Mouse (Mus musculus): ENCODE measurements around the gene Tnnt3. TPM values are rescaled to one million over a fixed set of nuclear protein-coding genes. Genes with fewer than 3 reads are reported as not detected.

Tnnt3 gene
- polyA plus RNA-seq, 1 experiment: 0.39 TPM

GRCm38 (mm10) chr7:142514048-142514447, 15.4 kb downstream of the Tnnt3 start:
- H3K27me3 ChIP-seq (ENCODE audit: control insufficient read depth, insufficient read depth, low read length): no peaks in the 10 kb centered on the region
- no peak for DNase-seq
- 91% methylated on average over 4 of the region's 4 CpGs for WGBS
- TF ChIP-seq CTCF (IDR thresholded peaks at IDR 0.05; ENCODE audit: borderline replicate concordance, insufficient read depth, low read depth, low read length) (no peak), POLR2A (IDR thresholded peaks at IDR 0.05; ENCODE audit: borderline replicate concordance, insufficient read depth, low read length) (no peak)
- H3K4me3 ChIP-seq (replicated peaks; ENCODE audit: insufficient read depth, low read depth, low read length): no peak overlapping the region
- no peak overlapping the region for H3K27ac ChIP-seq (ENCODE audit: insufficient read depth, low read length)
- H3K4me1 ChIP-seq (ENCODE audit: control insufficient read depth, insufficient read depth, low read length): no peaks in the 10 kb centered on the region

GRCm38 (mm10) chr7:142516221-142516978, 17.8 kb downstream of the Tnnt3 start:
- H3K27me3 ChIP-seq (ENCODE audit: control insufficient read depth, insufficient read depth, low read length): no peaks in the 10 kb centered on the region
- DNase-seq: no peak
- H3K27ac ChIP-seq (ENCODE audit: insufficient read depth, low read length): no peak overlapping the region
- H3K4me3 ChIP-seq (replicated peaks; ENCODE audit: insufficient read depth, low read depth, low read length): no peak overlapping the region
- TF ChIP-seq CTCF (IDR thresholded peaks at IDR 0.05; ENCODE audit: borderline replicate concordance, insufficient read depth, low read depth, low read length): no peak
- TF ChIP-seq POLR2A (IDR thresholded peaks at IDR 0.05; ENCODE audit: borderline replicate concordance, insufficient read depth, low read length): no peak
- no peaks in the 10 kb centered on the region for H3K4me1 ChIP-seq (ENCODE audit: control insufficient read depth, insufficient read depth, low read length)
- WGBS: 47% methylated on average over 21 of the region's 21 CpGs

GRCm38 (mm10) chr7:142517531-142517930, 18.9 kb downstream of the Tnnt3 start:
- Histone ChIP-seq H3K4me3 (replicated peaks; ENCODE audit: insufficient read depth, low read depth, low read length) (no peak overlapping the region), H3K27ac (ENCODE audit: insufficient read depth, low read length) (no peak overlapping the region), H3K4me1 (ENCODE audit: control insufficient read depth, insufficient read depth, low read length) (no peaks in the 10 kb centered on the region), H3K27me3 (ENCODE audit: control insufficient read depth, insufficient read depth, low read length) (no peaks in the 10 kb centered on the region)
- 83% methylated on average over 3 of the region's 3 CpGs for WGBS
- no peak for DNase-seq
- no peak for TF ChIP-seq CTCF (IDR thresholded peaks at IDR 0.05; ENCODE audit: borderline replicate concordance, insufficient read depth, low read depth, low read length)
- TF ChIP-seq POLR2A (IDR thresholded peaks at IDR 0.05; ENCODE audit: borderline replicate concordance, insufficient read depth, low read length): no peak

- WGBS: 93% methylated on average over 4 of the region's 4 CpGs
Measured at GRCm38 (mm10) chr7:142520331-142520730, 21.7 kb downstream of the Tnnt3 start.

GRCm38 (mm10) chr7:142522352-142522751, 23.7 kb downstream of the Tnnt3 start:
- TF ChIP-seq CTCF (IDR thresholded peaks at IDR 0.05; ENCODE audit: borderline replicate concordance, insufficient read depth, low read depth, low read length) (peak; percentile 55; the same call in 1 of the 2 replicates), POLR2A (IDR thresholded peaks at IDR 0.05; ENCODE audit: borderline replicate concordance, insufficient read depth, low read length) (no peak)
- no peaks in the 10 kb centered on the region for H3K4me1 ChIP-seq (ENCODE audit: control insufficient read depth, insufficient read depth, low read length)
- WGBS: 49% methylated on average over 4 of the region's 4 CpGs
- peak; percentile 15 to 40 for DNase-seq
- H3K27ac ChIP-seq (ENCODE audit: insufficient read depth, low read length): no peak overlapping the region
- H3K27me3 ChIP-seq (ENCODE audit: control insufficient read depth, insufficient read depth, low read length): no peaks in the 10 kb centered on the region
- H3K4me3 ChIP-seq (replicated peaks; ENCODE audit: insufficient read depth, low read depth, low read length): no peak overlapping the region

More at GRCm38 (mm10) chr7:142520331-142520730, 21.7 kb downstream of the Tnnt3 start:
- no peak for DNase-seq
- H3K27me3 ChIP-seq (ENCODE audit: control insufficient read depth, insufficient read depth, low read length): no peaks in the 10 kb centered on the region
- TF ChIP-seq POLR2A (IDR thresholded peaks at IDR 0.05; ENCODE audit: borderline replicate concordance, insufficient read depth, low read length) (no peak), CTCF (IDR thresholded peaks at IDR 0.05; ENCODE audit: borderline replicate concordance, insufficient read depth, low read depth, low read length) (no peak)
- no peak overlapping the region for H3K4me3 ChIP-seq (replicated peaks; ENCODE audit: insufficient read depth, low read depth, low read length)
- no peak overlapping the region for H3K27ac ChIP-seq (ENCODE audit: insufficient read depth, low read length)
- no peaks in the 10 kb centered on the region for H3K4me1 ChIP-seq (ENCODE audit: control insufficient read depth, insufficient read depth, low read length)

GRCm38 (mm10) chr7:142523200-142523990, 24.8 kb downstream of the Tnnt3 start:
- Histone ChIP-seq H3K27me3 (ENCODE audit: control insufficient read depth, insufficient read depth, low read length) (no peaks in the 10 kb centered on the region), H3K4me1 (ENCODE audit: control insufficient read depth, insufficient read depth, low read length) (no peaks in the 10 kb centered on the region), H3K27ac (ENCODE audit: insufficient read depth, low read length) (no peak overlapping the region), H3K4me3 (replicated peaks; ENCODE audit: insufficient read depth, low read depth, low read length) (no peak overlapping the region)
- 71% methylated on average over 17 of the region's 17 CpGs for WGBS
- no peak for DNase-seq
- no peak for TF ChIP-seq POLR2A (IDR thresholded peaks at IDR 0.05; ENCODE audit: borderline replicate concordance, insufficient read depth, low read length)
- no peak for TF ChIP-seq CTCF (IDR thresholded peaks at IDR 0.05; ENCODE audit: borderline replicate concordance, insufficient read depth, low read depth, low read length)

- WGBS: 57% methylated on average over 13 of the region's 13 CpGs
- no peak for DNase-seq
- Histone ChIP-seq H3K4me1 (ENCODE audit: control insufficient read depth, insufficient read depth, low read length) (no peaks in the 10 kb centered on the region), H3K4me3 (replicated peaks; ENCODE audit: insufficient read depth, low read depth, low read length) (no peak overlapping the region), H3K27ac (ENCODE audit: insufficient read depth, low read length) (no peak overlapping the region), H3K27me3 (ENCODE audit: control insufficient read depth, insufficient read depth, low read length) (no peaks in the 10 kb centered on the region)
- no peak for TF ChIP-seq CTCF (IDR thresholded peaks at IDR 0.05; ENCODE audit: borderline replicate concordance, insufficient read depth, low read depth, low read length)
- no peak for TF ChIP-seq POLR2A (IDR thresholded peaks at IDR 0.05; ENCODE audit: borderline replicate concordance, insufficient read depth, low read length)
Measured at GRCm38 (mm10) chr7:142525342-142526178, 26.9 kb downstream of the Tnnt3 start.
